Mouse (Mus musculus) layer of hippocampus, postnatal 25 days (tissue): Measurements from ENCODE around the gene Fastkd3. TPM values are rescaled to one million over a fixed set of nuclear protein-coding genes. Genes with fewer than 3 reads are reported as not detected.

Experiments used
- DNase-seq, 2 experiments: peaks; one replicate each; pipeline ENCODE4 v3.0.0; 2022; ENCODE audit warnings: mixed read lengths in 2 of 2, low spot score in 1 of 2; ENCODE audit errors: extremely low spot score in 1 of 2
- total RNA-seq, 2 experiments: library from RNA; stranded (reverse); gene quantifications; 2 replicates each; pipeline ENCODE4 v1.2.3; 2021

Gene Fastkd3
- total RNA-seq, 2 experiments from 2014 or later = 15.0 to 21.1 TPM

GRCm38 (mm10) chr13:68605689-68606126, 23.7 kb downstream of the Fastkd3 start:
- DNase-seq = no peak

DNA sequence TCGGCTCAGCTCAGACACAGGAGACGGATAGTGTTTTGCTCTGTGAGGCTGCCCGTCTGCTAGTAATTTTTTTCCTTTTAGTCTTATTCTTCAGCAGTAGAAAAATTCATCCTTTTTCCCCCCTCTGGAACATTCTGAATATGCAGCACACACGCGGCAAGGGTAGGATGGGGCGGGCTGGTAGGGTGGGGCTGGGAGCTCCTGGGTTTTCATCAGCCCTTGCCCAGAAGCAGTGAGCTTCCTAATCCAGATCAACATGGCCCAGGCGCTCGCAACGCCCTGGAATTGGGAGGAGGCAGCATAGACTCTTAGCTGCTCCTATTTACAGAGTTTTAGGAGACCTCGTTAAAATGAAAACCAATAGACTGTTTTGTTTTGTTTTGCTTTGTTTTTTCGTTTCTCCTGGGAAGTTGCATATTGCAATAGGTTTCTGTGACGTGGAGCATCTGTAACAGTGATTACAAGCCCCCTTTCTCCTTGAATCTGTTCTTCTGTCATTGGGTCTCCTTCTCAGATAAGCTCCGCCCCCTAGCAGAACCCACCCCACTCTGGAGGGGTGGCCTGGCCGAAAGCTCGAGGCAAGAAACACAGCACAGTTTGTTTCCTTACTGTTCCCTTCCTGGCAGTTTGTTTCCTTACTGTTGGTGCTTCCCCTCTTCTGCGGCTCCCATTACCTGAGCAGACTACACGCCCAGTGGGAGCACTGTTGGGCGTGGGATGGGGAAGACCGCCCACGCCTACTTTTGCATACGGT, 25.8 kb downstream of the Fastkd3 start:
- peak in 1 of 2 experiments; percentile 22 for DNase-seq

GRCm38 (mm10) chr13:68622792-68623191, 40.8 kb downstream of the Fastkd3 start:
- DNase-seq = no peak

- no peak for DNase-seq
These were observed 45.0 kb downstream of the Fastkd3 start for GRCm38 (mm10) chr13:68627041-68627440.

Other genes starting within 250 kb of the Fastkd3 start
- 10 to 100 TPM; 23.3 to 28.3 TPM for gene Mtrr, start 85 bp upstream of the Fastkd3 start, total RNA-seq
- 10 to 100 TPM; 14.1 to 14.3 TPM for gene 1700001L19Rik, start 15.2 kb downstream of the Fastkd3 start, total RNA-seq